Mouse (Mus musculus) v-Abl transformed pro-B cells (cell line): ENCODE measurements around the gene Idnk.

Experiments
- in situ Hi-C, 2 experiments: fragments of 400-800 bp; cut with MboI; formaldehyde crosslinking; loops; one replicate each; pipeline ENCODE4 v1.15.1; 2025; ENCODE audit not compliant: unreplicated experiment in 2 of 2

Idnk gene

GRCm38 (mm10) chr13:58187751-58188150, 30.3 kb downstream of the Idnk start:
- in situ Hi-C loops, result loop anchor here (5.0 kb wide), 1 partner anchor 45 kb away; no protein-coding TSS in a partner anchor

- in situ Hi-C loops, result loop anchor here (5.0 kb wide), 1 partner anchor 44 kb away; no protein-coding TSS in a partner anchor
Observed at GRCm38 (mm10) chr13:58188412-58188811, 31.0 kb downstream of the Idnk start.

- in situ Hi-C loops, result loop anchor here (5.0 kb wide), 1 partner anchor 43 kb away; no protein-coding TSS in a partner anchor
Observed at GRCm38 (mm10) chr13:58189473-58189872, 32.0 kb downstream of the Idnk start.

- in situ Hi-C loops, result no loop called here
Observed at GRCm38 (mm10) chr13:58191516-58191915, 34.1 kb downstream of the Idnk start.

GRCm38 (mm10) chr13:58192146-58192545, 34.7 kb downstream of the Idnk start:
- in situ Hi-C loops, result no loop called here

GRCm38 (mm10) chr13:58193221-58193620, 35.8 kb downstream of the Idnk start:
- in situ Hi-C loops, result no loop called here

- in situ Hi-C loops, result no loop called here
Observed at GRCm38 (mm10) chr13:58194908-58195307, 37.5 kb downstream of the Idnk start.

GRCm38 (mm10) chr13:58197211-58197610, 39.8 kb downstream of the Idnk start:
- in situ Hi-C loops, result no loop called here

- in situ Hi-C loops, result no loop called here
Observed at GRCm38 (mm10) chr13:58197981-58198640, 40.7 kb downstream of the Idnk start.

GRCm38 (mm10) chr13:58201343-58201742, 43.9 kb downstream of the Idnk start:
- in situ Hi-C loops, result no loop called here

- in situ Hi-C loops, result no loop called here
Observed at GRCm38 (mm10) chr13:58201908-58202307, 44.5 kb downstream of the Idnk start.

- in situ Hi-C loops, result no loop called here
Observed at GRCm38 (mm10) chr13:58202903-58203302, 45.5 kb downstream of the Idnk start.

- in situ Hi-C loops, result no loop called here
Observed at GRCm38 (mm10) chr13:58204202-58204601, 46.8 kb downstream of the Idnk start.

GRCm38 (mm10) chr13:58204986-58205385, 47.5 kb downstream of the Idnk start:
- in situ Hi-C loops, result no loop called here

GRCm38 (mm10) chr13:58206084-58206483, 48.6 kb downstream of the Idnk start:
- in situ Hi-C loops, result no loop called here

GRCm38 (mm10) chr13:58210441-58210840, 53.0 kb downstream of the Idnk start:
- in situ Hi-C loops, result no loop called here

GRCm38 (mm10) chr13:58212530-58212929, 55.1 kb downstream of the Idnk start:
- in situ Hi-C loops, result no loop called here

- in situ Hi-C loops, result no loop called here
Observed at GRCm38 (mm10) chr13:58213801-58214200, 56.4 kb downstream of the Idnk start.
